Mouse (Mus musculus): ENCODE measurements around the gene Tspan2.
A peak's percentile ranks its signal among the peaks of the same experiment; 100 is the strongest.

The Tspan2 gene

DNA sequence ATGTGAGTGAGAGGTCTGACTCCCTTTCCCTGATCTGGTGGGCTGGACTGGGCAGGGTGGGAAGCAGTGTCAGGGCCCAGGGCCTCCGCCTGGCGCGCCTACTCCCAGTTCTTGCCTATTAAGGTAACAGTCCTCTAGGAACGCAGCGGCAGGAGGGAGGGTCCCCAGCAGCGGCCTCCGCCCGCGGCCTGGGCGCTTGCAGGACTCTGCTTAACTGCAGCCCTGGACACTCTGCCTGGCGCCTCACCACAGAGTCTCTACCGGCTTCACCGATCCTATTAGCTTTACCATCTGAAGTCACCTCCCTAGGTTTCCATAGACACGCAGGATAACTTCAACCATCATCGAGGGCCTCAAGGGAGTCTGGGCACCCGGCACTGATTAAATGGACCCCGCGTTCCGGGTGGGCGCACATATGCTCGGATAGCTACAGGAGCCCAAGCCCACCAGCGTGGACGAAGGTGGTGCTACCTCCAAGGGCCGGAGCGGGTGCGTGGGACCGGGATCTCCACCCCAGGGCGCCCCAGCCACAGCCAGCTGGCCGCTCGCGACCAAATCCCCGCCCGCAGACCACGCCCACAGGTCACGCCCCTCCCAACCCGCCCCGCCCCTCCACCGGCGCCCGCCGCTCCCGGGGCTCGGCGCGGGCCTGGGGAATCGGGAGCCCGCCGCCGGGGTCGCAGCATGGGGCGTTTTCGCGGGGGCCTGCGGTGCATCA lies at the start of gene Tspan2:
TSS of gene Tspan2 (plus strand) at position 217 of the 718 bp plus-strand sequence.
- peak; percentile 74 to 77 for DNase-seq

GRCm38 (mm10) chr3:102686861-102687260 lies 47.5 kb upstream of the Tspan2 start:
- no peak for DNase-seq

- DNase-seq: no peak
Observed at GRCm38 (mm10) chr3:102687852-102688251, 46.5 kb upstream of the Tspan2 start.

- DNase-seq: peak; percentile 46 to 58
Observed at GRCm38 (mm10) chr3:102691802-102692484, 42.4 kb upstream of the Tspan2 start.

GRCm38 (mm10) chr3:102692758-102693325 lies 41.5 kb upstream of the Tspan2 start:
- DNase-seq: no peak

DNA sequence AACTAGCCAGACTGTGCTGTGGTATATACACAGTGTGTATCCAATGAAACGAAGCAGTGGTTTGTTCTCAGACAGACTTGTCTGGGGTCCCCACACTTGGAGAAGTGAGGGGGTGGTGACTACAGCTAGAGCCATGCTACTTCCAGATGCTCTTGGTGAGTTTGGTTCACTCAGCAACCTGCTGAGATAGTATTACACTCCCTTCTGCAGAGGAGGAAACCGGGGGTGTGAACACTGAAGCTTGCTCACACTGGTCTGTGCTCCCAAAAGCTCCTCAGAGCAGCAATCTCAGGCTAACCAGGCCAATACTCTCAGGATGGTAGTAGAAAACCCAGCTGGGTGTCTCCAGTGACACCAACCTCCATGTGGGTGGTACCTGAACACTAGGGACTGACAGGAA lies 36.2 kb upstream of the Tspan2 start:
- DNase-seq: no peak

- DNase-seq: no peak
Observed at GRCm38 (mm10) chr3:102701303-102701702, 33.0 kb upstream of the Tspan2 start.

DNA sequence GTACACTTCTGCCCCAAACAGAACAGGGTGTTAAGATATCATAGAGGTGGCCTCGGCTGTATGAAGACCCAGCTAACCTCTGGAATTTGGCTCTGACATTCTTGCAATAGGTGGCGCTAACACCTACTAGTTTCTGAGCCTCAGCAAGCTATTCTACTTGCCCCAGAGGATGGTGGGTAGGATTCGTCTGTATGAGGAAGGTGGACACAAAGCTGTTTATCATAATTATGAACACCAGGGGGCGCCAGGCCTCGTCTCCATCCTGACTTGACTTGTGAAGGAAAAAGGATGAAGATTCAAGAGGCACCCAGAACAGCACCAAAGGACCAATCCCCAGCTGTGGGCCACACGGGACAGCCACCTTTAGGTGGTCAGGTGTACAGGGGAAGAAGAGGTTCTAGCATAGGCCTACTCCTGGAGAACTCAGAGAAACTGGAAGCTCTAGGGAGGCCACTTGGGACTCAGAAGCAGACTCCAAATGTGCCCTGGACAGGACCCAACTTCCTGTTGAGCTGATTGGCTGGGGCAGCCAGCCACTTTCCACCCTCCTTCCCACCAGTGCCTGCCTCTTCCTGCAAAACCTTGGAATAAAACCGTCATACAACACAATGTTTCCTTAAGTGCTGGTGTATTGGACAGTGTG lies 32.3 kb upstream of the Tspan2 start:
- DNase-seq: peak; percentile 57 to 61

GRCm38 (mm10) chr3:102704001-102704401 lies 30.3 kb upstream of the Tspan2 start:
- no peak for DNase-seq

DNA sequence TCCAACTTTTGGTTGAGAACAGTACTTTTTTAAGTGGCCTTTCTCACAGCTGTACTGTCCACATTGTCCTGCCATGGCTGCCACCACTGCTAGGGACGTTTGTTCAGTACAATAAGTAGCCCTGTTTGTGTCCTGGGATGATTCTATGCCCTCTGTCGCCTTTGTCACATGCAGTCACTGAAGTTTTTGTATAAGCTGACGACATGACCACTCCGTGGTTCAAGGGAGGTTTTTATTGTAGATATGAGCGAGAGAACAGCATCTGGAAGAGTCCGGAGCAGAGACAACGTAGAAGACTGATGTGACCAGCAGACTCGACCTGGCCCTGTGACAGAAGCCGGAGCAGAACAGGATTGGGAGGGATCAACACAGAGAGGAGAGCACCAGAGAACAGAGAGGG lies 25.7 kb upstream of the Tspan2 start:
- DNase-seq: no peak

- DNase-seq: peak; percentile 80 to 83
Observed at GRCm38 (mm10) chr3:102715066-102715584, 19.2 kb upstream of the Tspan2 start.

DNA sequence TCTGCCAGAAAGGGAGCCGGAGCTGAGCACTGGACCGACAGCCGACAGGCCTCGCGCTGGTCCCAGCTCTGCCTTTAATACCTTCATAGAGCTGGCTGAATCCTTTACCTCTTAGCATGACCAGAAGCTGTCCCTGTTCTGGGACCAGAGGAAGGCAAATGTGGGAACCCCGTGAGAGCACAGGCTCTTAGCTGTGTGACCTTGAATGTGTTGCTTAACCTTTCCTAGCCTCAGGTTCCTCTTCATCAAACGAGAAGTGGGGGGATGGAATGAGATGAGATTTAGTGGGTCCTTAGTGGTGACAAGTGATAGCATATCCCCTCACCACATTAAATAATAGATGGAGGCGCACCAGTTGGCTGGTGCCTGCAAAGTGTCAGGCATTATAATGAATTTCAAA lies 18.5 kb upstream of the Tspan2 start:
- DNase-seq: no peak

DNA sequence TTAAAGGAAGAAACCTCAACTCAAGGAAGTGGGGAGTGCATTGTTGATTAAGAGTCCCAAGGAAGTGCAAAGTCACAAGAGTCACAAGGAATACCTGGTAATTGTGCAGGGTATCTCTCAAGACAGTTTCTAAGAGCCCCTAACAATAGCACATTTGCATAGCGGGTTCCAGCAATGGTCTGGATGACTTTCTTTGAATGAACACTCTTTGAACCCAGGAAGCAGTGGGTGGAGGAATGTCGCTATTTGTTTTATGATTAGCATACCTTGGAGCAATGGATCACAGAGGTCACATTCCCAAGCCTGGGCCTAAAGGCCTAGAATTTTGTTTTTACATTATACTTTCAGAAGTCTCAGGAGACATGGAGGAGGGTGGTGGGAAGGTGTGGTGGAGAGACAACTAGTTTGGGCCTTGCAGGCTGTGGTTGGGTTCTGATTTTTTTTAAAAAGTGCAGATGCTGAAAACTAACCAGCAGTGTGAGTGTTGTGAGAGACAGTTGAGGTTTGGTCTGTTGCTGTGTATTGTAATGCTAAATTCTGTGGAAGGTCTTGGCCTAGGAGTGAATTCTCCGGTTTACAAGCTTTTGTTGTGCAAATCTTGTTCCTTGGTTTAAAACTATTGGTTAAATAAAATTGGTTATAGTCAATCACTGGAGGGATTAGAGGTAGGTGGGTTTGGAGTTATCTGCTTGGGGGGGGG lies 16.6 kb upstream of the Tspan2 start:
- no peak for DNase-seq

- DNase-seq: no peak
Observed at GRCm38 (mm10) chr3:102723154-102723553, 11.2 kb upstream of the Tspan2 start.

DNA sequence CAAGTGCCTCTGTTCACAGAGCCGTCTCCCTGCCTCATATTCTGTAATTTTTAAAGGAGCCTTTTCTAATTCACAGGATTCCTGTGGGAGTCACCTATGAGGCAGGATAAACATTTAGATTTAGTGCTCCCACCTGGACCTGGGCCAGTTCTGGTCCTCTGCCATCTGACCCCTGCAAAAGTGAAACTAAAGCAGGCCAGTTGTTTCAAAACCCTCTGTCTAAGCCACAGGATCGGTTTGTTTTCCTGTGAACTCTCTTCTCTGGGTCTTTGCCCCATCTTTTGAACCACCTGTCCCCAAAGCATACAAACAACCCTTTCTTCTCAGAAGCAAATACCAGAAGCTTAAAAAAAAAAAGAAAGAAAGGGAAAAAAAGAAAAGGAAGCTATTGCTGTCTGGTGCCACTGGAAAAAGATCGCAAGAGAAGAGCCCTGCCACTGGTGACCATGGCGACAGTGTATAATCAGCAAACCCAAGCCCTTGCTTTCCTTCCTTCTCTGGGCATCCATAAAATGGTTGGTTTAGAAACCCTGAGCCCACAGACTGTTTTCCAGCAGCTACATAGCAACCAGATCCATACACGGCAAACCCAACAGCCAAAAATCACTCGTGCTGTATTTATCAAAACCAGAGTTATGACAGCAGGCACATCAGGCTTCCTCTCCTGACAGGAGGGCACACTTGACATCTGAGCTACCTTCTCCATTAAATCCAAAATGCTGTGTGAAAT lies 10.3 kb upstream of the Tspan2 start:
- peak; percentile 73 to 85 for DNase-seq

- DNase-seq: no peak
Observed at GRCm38 (mm10) chr3:102724798-102725459, 9.4 kb upstream of the Tspan2 start.

GRCm38 (mm10) chr3:102729416-102729815 lies 4.9 kb upstream of the Tspan2 start:
- no peak for DNase-seq

DNA sequence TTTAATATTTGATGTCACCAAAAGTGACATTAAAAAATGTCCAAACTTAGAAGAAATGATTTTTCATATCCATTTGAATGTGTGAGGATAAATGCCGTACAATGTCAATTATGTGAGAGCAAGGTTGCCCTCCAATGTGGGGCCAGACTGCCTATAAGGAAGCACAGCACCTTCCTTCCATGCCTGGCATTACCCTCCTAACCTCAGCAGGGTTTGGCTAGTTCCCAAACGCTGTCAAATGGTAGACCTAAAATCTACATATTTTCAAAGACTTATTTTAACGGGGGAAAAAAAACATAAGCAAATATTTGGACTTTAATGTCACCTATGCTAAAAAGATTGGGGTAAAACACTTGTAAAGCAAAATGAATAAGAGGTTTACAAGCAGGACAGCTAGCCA lies 3.2 kb upstream of the Tspan2 start:
- DNase-seq: no peak

DNA sequence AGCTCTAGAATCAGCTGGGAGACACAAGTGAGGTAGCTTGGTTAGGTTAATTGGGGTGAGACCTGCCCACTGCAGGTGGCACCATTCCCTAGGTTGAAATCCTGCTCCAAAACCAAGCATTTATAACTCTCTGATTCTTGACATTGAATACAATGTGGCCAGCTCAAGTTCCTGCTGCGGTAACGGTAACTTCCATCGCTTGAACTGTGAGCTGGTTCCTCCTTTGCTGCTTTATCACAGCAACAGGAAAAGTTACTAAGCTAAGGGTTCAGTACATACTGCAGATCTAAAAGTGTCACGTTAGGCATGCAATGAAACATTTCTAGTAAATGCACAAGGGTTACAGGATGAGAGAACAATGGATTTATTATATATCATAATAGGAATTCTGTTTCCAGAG lies 1.7 kb upstream of the Tspan2 start:
- DNase-seq: no peak

DNA sequence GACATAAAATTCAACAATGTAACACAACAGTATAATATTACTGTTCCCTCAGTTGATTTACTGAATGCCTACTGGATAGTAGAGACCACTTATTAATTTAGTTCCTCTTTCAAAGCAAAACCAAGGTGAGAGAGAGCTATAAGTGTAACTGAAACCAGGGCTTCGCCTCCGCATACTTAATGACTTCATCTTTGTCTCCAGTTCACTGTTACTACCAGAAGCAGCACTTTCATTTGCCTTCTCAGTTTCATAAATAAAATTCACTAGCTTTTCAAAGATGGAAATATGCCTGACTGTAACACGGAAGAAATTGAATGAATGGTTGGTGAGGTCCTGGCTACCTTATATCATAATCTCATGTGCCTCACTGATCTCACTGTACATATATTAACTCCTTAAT lies 1.3 kb upstream of the Tspan2 start:
- DNase-seq: no peak

DNA sequence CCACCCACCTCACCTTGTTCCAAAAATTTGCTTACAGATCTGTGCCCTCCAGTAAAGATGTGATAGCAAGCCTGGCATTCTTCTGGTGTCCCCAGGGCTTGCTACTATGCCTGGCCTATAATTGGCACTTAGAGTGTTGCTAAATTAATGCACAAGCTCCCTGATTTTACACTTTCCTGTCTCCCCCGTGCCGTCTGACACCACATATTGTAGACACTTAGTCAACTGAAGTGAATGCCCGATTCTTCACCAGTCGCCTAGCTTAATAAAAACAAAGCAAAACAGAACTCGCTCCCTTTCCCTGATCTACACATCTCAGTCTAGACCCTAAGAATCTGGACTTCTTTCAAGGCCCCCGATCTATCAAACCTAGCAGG lies 405 bp upstream of the Tspan2 start:
- DNase-seq: no peak

Measured in lung, adult 18-20 months (tissue).